Mouse (Mus musculus): Measurements from ENCODE around the gene Cd4. TPM values are rescaled to one million over a fixed set of nuclear protein-coding genes. Genes with fewer than 3 reads are reported as not detected.

The Cd4 gene
- total and polyA plus RNA-seq, 2 experiments from 2014 or later: 0.05 to 0.13 TPM

- Histone ChIP-seq H3K9ac (replicated peaks; ENCODE audit: low read length) (peak overlapping the region; percentile 46), H3K4me2 (ENCODE audit: low read depth, low read length) (peak overlapping the region; percentile 98), H3K27ac (peak overlapping the region; percentile 100), H3K4me1 (ENCODE audit: insufficient read depth, low read length) (peaks cover 25% of the 10 kb centered on the region), H3K36me3 (ENCODE audit: insufficient read depth, low read length) (no peaks in the 10 kb centered on the region), H3K4me3 (ENCODE audit: low read length) (peak overlapping the region; percentile 27), H3K27me3 (ENCODE audit: insufficient read depth, low read length) (no peaks in the 10 kb centered on the region), H3K9me3 (ENCODE audit: low read length) (no peaks in the 10 kb centered on the region)
- DNase-seq (ENCODE audit: low spot score) (no peak), ATAC-seq (no peak)
- TF ChIP-seq CTCF (IDR thresholded peaks at IDR 0.05; ENCODE audit: low read depth): no peak
- WGBS: 22% methylated on average over 9 of the region's 9 CpGs
These were observed 32.5 kb upstream of the Cd4 start for GRCm38 (mm10) chr6:124920318-124921085.

- peak within 1 kb of the TSS; percentile 98 for H3K4me2 ChIP-seq (ENCODE audit: low read depth, low read length)
- peak; percentile 97 for DNase-seq (ENCODE audit: low spot score)
- no peaks in the 10 kb centered on the region for H3K9me3 ChIP-seq (ENCODE audit: low read length)
- WGBS: under 1% methylated on average over 13 of the region's 13 CpGs
- ATAC-seq: peak; percentile 88
- peak within 1 kb of the TSS; percentile 27 for H3K4me3 ChIP-seq (ENCODE audit: low read length)
- no peak for TF ChIP-seq CTCF (IDR thresholded peaks at IDR 0.05; ENCODE audit: low read depth)
- H3K9ac ChIP-seq (replicated peaks; ENCODE audit: low read length): peak within 1 kb of the TSS; percentile 46
- no peaks in the 10 kb centered on the region for H3K27me3 ChIP-seq (ENCODE audit: insufficient read depth, low read length)
- no peaks in the 10 kb centered on the region for H3K36me3 ChIP-seq (ENCODE audit: insufficient read depth, low read length)
- peaks cover 32% of the 10 kb centered on the region for H3K4me1 ChIP-seq (ENCODE audit: insufficient read depth, low read length)
- H3K27ac ChIP-seq: peak within 1 kb of the TSS; percentile 100
These were observed 31.8 kb upstream of the Cd4 start, which contains the start of gene Ptms for GRCm38 (mm10) chr6:124919695-124920317. Gene Ptms (minus strand): TSS chr6:124920103.

GRCm38 (mm10) chr6:124918890-124919627, 31.0 kb upstream of the Cd4 start:
- Histone ChIP-seq H3K4me2 (ENCODE audit: low read depth, low read length) (peak overlapping the region; percentile 98), H3K9ac (replicated peaks; ENCODE audit: low read length) (peak overlapping the region; percentile 100), H3K27ac (peak overlapping the region; percentile 100), H3K36me3 (ENCODE audit: insufficient read depth, low read length) (peaks cover 4% of the 10 kb centered on the region), H3K4me3 (ENCODE audit: low read length) (peak overlapping the region; percentile 27), H3K9me3 (ENCODE audit: low read length) (no peaks in the 10 kb centered on the region), H3K27me3 (ENCODE audit: insufficient read depth, low read length) (no peaks in the 10 kb centered on the region), H3K4me1 (ENCODE audit: insufficient read depth, low read length) (peaks cover 32% of the 10 kb centered on the region)
- no peak for TF ChIP-seq CTCF (IDR thresholded peaks at IDR 0.05; ENCODE audit: low read depth)
- 12% methylated on average over 12 of the region's 14 CpGs for WGBS
- no peak for ATAC-seq
- no peak for DNase-seq (ENCODE audit: low spot score)

- peaks cover 11% of the 10 kb centered on the region for H3K36me3 ChIP-seq (ENCODE audit: insufficient read depth, low read length)
- no peaks in the 10 kb centered on the region for H3K27me3 ChIP-seq (ENCODE audit: insufficient read depth, low read length)
- H3K9me3 ChIP-seq (ENCODE audit: low read length): no peaks in the 10 kb centered on the region
- 0 out of 2 replicates have a peak, but pooled peaks have one; percentile 4 for TF ChIP-seq CTCF (IDR thresholded peaks at IDR 0.05; ENCODE audit: low read depth)
- peak overlapping the region; percentile 100 for H3K9ac ChIP-seq (replicated peaks; ENCODE audit: low read length)
- no peak for ATAC-seq
- peak overlapping the region; percentile 98 for H3K4me2 ChIP-seq (ENCODE audit: low read depth, low read length)
- peak overlapping the region; percentile 100 for H3K27ac ChIP-seq
- peaks cover 32% of the 10 kb centered on the region for H3K4me1 ChIP-seq (ENCODE audit: insufficient read depth, low read length)
- peak overlapping the region; percentile 89 for H3K4me3 ChIP-seq (ENCODE audit: low read length)
- WGBS: 8% methylated on average over 7 of the region's 7 CpGs
- DNase-seq (ENCODE audit: low spot score): no peak
These were observed 30.3 kb upstream of the Cd4 start for GRCm38 (mm10) chr6:124918331-124918690.

- Histone ChIP-seq H3K4me1 (ENCODE audit: insufficient read depth, low read length) (peaks cover 32% of the 10 kb centered on the region), H3K9ac (replicated peaks; ENCODE audit: low read length) (peak overlapping the region; percentile 100), H3K36me3 (ENCODE audit: insufficient read depth, low read length) (peaks cover 13% of the 10 kb centered on the region), H3K27me3 (ENCODE audit: insufficient read depth, low read length) (no peaks in the 10 kb centered on the region), H3K4me2 (ENCODE audit: low read depth, low read length) (peak overlapping the region; percentile 98), H3K4me3 (ENCODE audit: low read length) (peak overlapping the region; percentile 89), H3K27ac (peak overlapping the region; percentile 100), H3K9me3 (ENCODE audit: low read length) (no peaks in the 10 kb centered on the region)
- TF ChIP-seq CTCF (IDR thresholded peaks at IDR 0.05; ENCODE audit: low read depth): no peak
- DNase-seq (ENCODE audit: low spot score) (peak; percentile 95), ATAC-seq (peak; percentile 76)
- 2% methylated on average over 42 of the region's 89 CpGs for WGBS
These were observed 29.7 kb upstream of the Cd4 start for GRCm38 (mm10) chr6:124917518-124918330.
